ENCODE assay signal across 8 mouse cellular contexts in the genomic region with DNA sequence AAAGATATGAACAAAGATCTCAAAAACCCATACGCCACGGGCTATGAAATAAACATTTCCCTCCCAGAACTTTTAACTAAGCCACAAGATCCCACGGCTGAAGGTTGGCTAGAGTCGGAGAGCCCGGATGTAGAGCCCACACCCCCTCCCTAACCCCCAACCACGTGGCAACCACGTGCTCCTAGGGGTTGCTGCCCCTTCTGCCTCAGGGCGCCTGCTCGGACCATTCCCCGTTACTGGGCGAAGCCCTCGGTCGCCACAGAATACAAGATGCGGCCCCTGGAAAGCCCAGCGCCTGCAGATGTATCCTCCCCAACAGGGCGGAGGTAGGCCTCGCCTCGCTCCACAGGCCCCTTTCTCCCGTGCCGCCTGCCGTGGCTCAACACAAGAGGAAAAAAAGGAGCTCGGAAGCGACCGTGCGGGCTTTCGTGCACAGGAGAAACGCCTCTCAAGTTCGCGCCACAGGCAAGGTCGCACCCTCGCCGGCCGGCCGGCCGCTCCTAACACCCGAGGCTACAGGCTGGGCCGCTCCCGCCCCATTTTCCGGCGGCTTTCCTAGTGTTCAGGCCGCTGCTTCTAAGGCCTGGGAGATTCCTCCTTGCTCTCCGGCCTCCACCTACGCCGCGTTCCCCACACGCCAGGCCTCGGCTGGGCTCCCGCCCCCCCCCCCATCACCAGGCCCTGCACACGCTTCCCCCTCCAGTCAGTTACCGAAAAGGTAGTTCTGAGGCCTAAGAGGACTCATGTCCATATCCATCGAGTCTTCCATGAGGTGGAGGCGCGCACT. TPM values are rescaled to one million over a fixed set of nuclear protein-coding genes. Genes with fewer than 3 reads are reported as not detected.
DNase-seq lines count a peak whose midpoint lies in the region; ATAC-seq and TF ChIP-seq lines count a peak whose summit lies in the region.

No protein-coding gene starts in this region.

- no peaks in the 10 kb centered on the region for H3K9me3 ChIP-seq in MEL (replicated peaks; ENCODE audit: insufficient read depth, low read length)
- no peaks in the 10 kb centered on the region for H3K9me3 ChIP-seq in forebrain, postnatal 0 days (ENCODE audit: low read length)

- no peak for TF ChIP-seq CTCF in MEL (IDR thresholded peaks at IDR 0.05 in 2 of 3, conservative IDR thresholded peaks at IDR 0.05 in 1 of 3; ENCODE audit: control insufficient read depth in 1 of 3, insufficient read depth in 1 of 3, low read depth in 2 of 3, low read length in 3 of 3, poor library complexity in 1 of 3, severe bottlenecking in 1 of 3)
- no peak for TF ChIP-seq CTCF in forebrain, postnatal 0 days (IDR thresholded peaks at IDR 0.05; ENCODE audit: low read depth)

- H3K4me1 ChIP-seq in MEL (ENCODE audit: control insufficient read depth in 1 of 2, insufficient read depth in 2 of 2, low read length in 2 of 2) = peaks cover 0 to 2% of the 10 kb centered on the region in 2 experiments; a peak in 1 of 4 replicates
- H3K4me1 ChIP-seq in forebrain, postnatal 0 days (ENCODE audit: insufficient read depth) = peaks cover 15% of the 10 kb centered on the region; the same call in 1 of the 2 replicates

- H3K4me2 ChIP-seq in forebrain, postnatal 0 days (ENCODE audit: low read depth) = peak overlapping the region; percentile 65

- peak overlapping the region; percentile 70 for H3K27ac ChIP-seq in MEL (ENCODE audit: control insufficient read depth, low read depth, low read length)
- H3K27ac ChIP-seq in forebrain, postnatal 0 days (ENCODE audit: low read depth, low read length) = peak overlapping the region; percentile 90

- no peaks in the 10 kb centered on the region for H3K27me3 ChIP-seq in MEL (ENCODE audit: control insufficient read depth in 1 of 2, insufficient read depth in 2 of 2, low read length in 2 of 2)
- no peaks in the 10 kb centered on the region for H3K27me3 ChIP-seq in forebrain, postnatal 0 days (ENCODE audit: insufficient read depth, low read length)

- H3K4me3 ChIP-seq in MEL (ENCODE audit: control insufficient read depth in 1 of 2, insufficient read depth in 1 of 2, low read depth in 2 of 2, low read length in 2 of 2) = peak overlapping the region; percentile 65 to 76
- peak overlapping the region; percentile 87 for H3K4me3 ChIP-seq in forebrain, postnatal 0 days (ENCODE audit: low read depth, low read length)

- peaks cover 32 to 35% of the 10 kb centered on the region in 2 experiments for H3K36me3 ChIP-seq in MEL (ENCODE audit: control insufficient read depth in 1 of 2, insufficient read depth in 2 of 2, low read length in 2 of 2)
- H3K36me3 ChIP-seq in forebrain, postnatal 0 days (ENCODE audit: insufficient read depth) = peaks cover 31% of the 10 kb centered on the region

- TF ChIP-seq POLR2A in MEL (IDR thresholded peaks at IDR 0.05; ENCODE audit: control insufficient read depth in 1 of 2, insufficient read depth in 1 of 2, low read depth in 1 of 2, low read length in 2 of 2, poor library complexity in 1 of 2) = peak in 1 of 2 experiments; percentile 21; a peak in 3 of 4 replicates

- 6% methylated on average over 47 of the region's 53 CpGs for WGBS in forebrain, postnatal 0 days

- TF ChIP-seq RAD21 in MEL (IDR thresholded peaks at IDR 0.05; ENCODE audit: low read depth, low read length) = no peak

- H3K79me2 ChIP-seq in MEL (ENCODE audit: control insufficient read depth, insufficient read depth, low read length, poor library complexity) = peaks cover 49% of the 10 kb centered on the region

- peak; percentile 89 for DNase-seq in MEL (ENCODE audit: low read depth, low spot score)
- peak; percentile 71 for DNase-seq in cerebellum, adult 11-12 months
- DNase-seq in forebrain, postnatal 0 days = peak; percentile 86
- peak; percentile 78 for DNase-seq in heart, postnatal 4 days
- peak; percentile 75 for DNase-seq in layer of hippocampus, adult 9-11 months
- peak; percentile 86 for DNase-seq in lung, postnatal 10 days
- DNase-seq in retina, embryonic 14.5 days (ENCODE audit: low spot score) = peak; percentile 82
- peak; percentile 80 for DNase-seq in thymus, postnatal 4 days

- peak; percentile 65 for ATAC-seq in forebrain, postnatal 0 days

- 0 out of 4 replicates have a peak, but pooled peaks of 1 of the 2 experiments have one; percentile 13 for TF ChIP-seq EP300 in MEL (IDR thresholded peaks at IDR 0.05; ENCODE audit: low read depth in 1 of 2, low read length in 2 of 2)

- peak overlapping the region; percentile 82 for H3K9ac ChIP-seq in MEL (ENCODE audit: control insufficient read depth, low read depth, low read length, poor library complexity, severe bottlenecking)
- peak overlapping the region; percentile 93 for H3K9ac ChIP-seq in forebrain, postnatal 0 days

TF ChIP-seq in MEL, 35 proteins besides CTCF, POLR2A, EP300 and RAD21 (continues in another document):
- TF ChIP-seq TCF12 (IDR thresholded peaks at IDR 0.05; ENCODE audit: low read depth, low read length) = 0 out of 2 replicates have a peak, but pooled peaks have one; percentile 27
- TF ChIP-seq MYC (IDR thresholded peaks at IDR 0.05; ENCODE audit: low read depth, low read length) = peak; percentile 100
- TF ChIP-seq JUND (IDR thresholded peaks at IDR 0.05; ENCODE audit: low read depth, low read length) = no peak
- no peak for TF ChIP-seq CHD2 (IDR thresholded peaks at IDR 0.05; ENCODE audit: low read length)
- 0 out of 2 replicates have a peak, but pooled peaks have one; percentile 3 for TF ChIP-seq SMC3 (IDR thresholded peaks at IDR 0.05; ENCODE audit: low read depth, low read length)
- no peak for TF ChIP-seq POLR2AphosphoS5 (IDR thresholded peaks at IDR 0.05; ENCODE audit: borderline replicate concordance, low read depth, low read length)
- no peak for TF ChIP-seq ZKSCAN1 (IDR thresholded peaks at IDR 0.05; ENCODE audit: low read depth, low read length)
- peak; percentile 88 for TF ChIP-seq ZMIZ1 (IDR thresholded peaks at IDR 0.05; ENCODE audit: low read depth, low read length)
- TF ChIP-seq KAT2A (conservative IDR thresholded peaks at IDR 0.05; ENCODE audit: low read depth, low read length) = peak; percentile 38; the same call in 1 of the 2 replicates
- TF ChIP-seq POLR2AphosphoS2 (IDR thresholded peaks at IDR 0.05; ENCODE audit: low read length) = peak; percentile 90
- TF ChIP-seq MEF2A (IDR thresholded peaks at IDR 0.05; ENCODE audit: extremely low read depth, insufficient replicate concordance, low read depth, low read length, poor library complexity, severe bottlenecking) = no peak
- no peak for TF ChIP-seq ZNF384 (IDR thresholded peaks at IDR 0.05; ENCODE audit: low read depth, low read length)
- TF ChIP-seq MAX (IDR thresholded peaks at IDR 0.05; ENCODE audit: low read length) = peak; percentile 100
- no peak; the same call in 1 of the 2 replicates for TF ChIP-seq NRF1 (IDR thresholded peaks at IDR 0.05; ENCODE audit: insufficient read depth, low read depth, low read length, poor library complexity, severe bottlenecking)
- no peak for TF ChIP-seq BHLHE40 (IDR thresholded peaks at IDR 0.05; ENCODE audit: borderline replicate concordance, low read depth, low read length)
- peak; percentile 69; the same call in 1 of the 2 replicates for TF ChIP-seq HCFC1 (IDR thresholded peaks at IDR 0.05; ENCODE audit: low read depth, low read length)
- peak; percentile 100 for TF ChIP-seq MXI1 (IDR thresholded peaks at IDR 0.05; ENCODE audit: low read depth, low read length)
- no peak for TF ChIP-seq ELF1 (IDR thresholded peaks at IDR 0.05; ENCODE audit: low read depth, low read length)
- no peak for TF ChIP-seq TBP (IDR thresholded peaks at IDR 0.05; ENCODE audit: low read depth, low read length)
- TF ChIP-seq TAL1 (IDR thresholded peaks at IDR 0.05; ENCODE audit: low read length) = no peak
- TF ChIP-seq E2F4 (IDR thresholded peaks at IDR 0.05; ENCODE audit: borderline replicate concordance, low read depth, low read length) = no peak; the same call in 1 of the 2 replicates
- TF ChIP-seq ETS1 (IDR thresholded peaks at IDR 0.05; ENCODE audit: low read depth, low read length) = peak; percentile 57; the same call in 1 of the 2 replicates
- no peak for TF ChIP-seq UBTF (IDR thresholded peaks at IDR 0.05; ENCODE audit: borderline replicate concordance, insufficient read depth, low read depth, low read length)
- TF ChIP-seq NELFE (IDR thresholded peaks at IDR 0.05; ENCODE audit: low read depth, low read length) = peak; percentile 12; the same call in 1 of the 2 replicates
- TF ChIP-seq CHD1 (IDR thresholded peaks at IDR 0.05; ENCODE audit: low read depth, low read length) = peak; percentile 98
- no peak for TF ChIP-seq ZC3H11A (IDR thresholded peaks at IDR 0.05; ENCODE audit: low read depth, low read length)
- TF ChIP-seq MAFK (IDR thresholded peaks at IDR 0.05; ENCODE audit: borderline replicate concordance, low read depth, low read length) = no peak
- TF ChIP-seq MYB (IDR thresholded peaks at IDR 0.05; ENCODE audit: low read depth, low read length) = no peak
- TF ChIP-seq MAZ (IDR thresholded peaks at IDR 0.05; ENCODE audit: low read depth, low read length) = peak; percentile 88
- TF ChIP-seq RCOR1 (IDR thresholded peaks at IDR 0.05; ENCODE audit: low read depth, low read length) = no peak

RNA-seq across cellular contexts. Expression of a gene that starts 0.6 kb away (rescaled TPM):
- 4,033 and 4,319 TPM in 2 replicates for total RNA-seq in MEL (2012; rRNA removed)
- 1,000 to 10,000 TPM in 1 of 2 experiments, 100 to 1,000 TPM in 1; 839 to 3,244 TPM for polyA plus RNA-seq in MEL (2012; ENCODE audit: insufficient read depth in 1 of 2, insufficient read length in 2 of 2, low read depth in 1 of 2, low replicate concordance in 2 of 2, missing spikeins in 1 of 2)
- 452 and 473 TPM in 2 replicates for total RNA-seq in forebrain, postnatal 0 days (2014; rRNA removed)
- polyA plus RNA-seq in forebrain, postnatal 0 days (2015; fragmentation: Nextera tagmentation; extraction: Ambion mirVana) = 400 and 441 TPM in 2 replicates
- 100 to 1,000 TPM; 272 to 297 TPM for total RNA-seq in heart, postnatal 4 days (2021)

RNA-seq across cellular contexts. Expression of a gene that starts 15.2 kb away (rescaled TPM):
- total RNA-seq in MEL (2012; rRNA removed) = 0.15 and 0.16 TPM in 2 replicates
- under 1 TPM in 1 of 2 experiments, not detected in 1; 0.40 TPM for polyA plus RNA-seq in MEL (2012; ENCODE audit: insufficient read depth in 1 of 2, insufficient read length in 2 of 2, low read depth in 1 of 2, low replicate concordance in 2 of 2, missing spikeins in 1 of 2)
- total RNA-seq in forebrain, postnatal 0 days (2014; rRNA removed) = 5.9 and 8.1 TPM in 2 replicates
- polyA plus RNA-seq in forebrain, postnatal 0 days (2015; fragmentation: Nextera tagmentation; extraction: Ambion mirVana) = 3.9 and 5.2 TPM in 2 replicates
- total RNA-seq in heart, postnatal 4 days (2021) = 10 to 100 TPM; 11.1 to 14.1 TPM

RNA-seq across cellular contexts. Expression of a gene that starts 41.0 kb away (rescaled TPM):
- not detected in 2 replicates for total RNA-seq in MEL (2012; rRNA removed)
- not detected for polyA plus RNA-seq in MEL (2012; ENCODE audit: insufficient read depth in 1 of 2, insufficient read length in 2 of 2, low read depth in 1 of 2, low replicate concordance in 2 of 2, missing spikeins in 1 of 2)
- total RNA-seq in forebrain, postnatal 0 days (2014; rRNA removed) = not detected in 2 replicates
- polyA plus RNA-seq in forebrain, postnatal 0 days (2015; fragmentation: Nextera tagmentation; extraction: Ambion mirVana) = not detected in 2 replicates
- not detected for total RNA-seq in heart, postnatal 4 days (2021)

Comparison
In these comparisons a context has a peak if more than half of its experiments do, and no peak if none do; other contexts are left out.
1. Peak in every context shown above with its lines: DNase-seq, ATAC-seq, H3K4me3 ChIP-seq and H3K27ac ChIP-seq.